Mouse (Mus musculus): ENCODE results near the gene Ikzf1.

GRCm38 (mm10) chr11:11678972-11679371 is 5.8 kb upstream of the Ikzf1 start:
- TF ChIP-seq CTCF (IDR thresholded peaks at IDR 0.05; ENCODE audit: low read depth) (no peak), EP300 (IDR thresholded peaks at IDR 0.05; ENCODE audit: low read depth) (no peak)

Data from heart, postnatal 0 days (tissue).